Mouse (Mus musculus): ENCODE measurements at regions not wholly inside any gene's neighbourhood (a gene's known extent, or its start where the extent isn't known, plus 50 kb on each side); places are given as distances from the start of the nearest gene placed in this dataset.

DNA sequence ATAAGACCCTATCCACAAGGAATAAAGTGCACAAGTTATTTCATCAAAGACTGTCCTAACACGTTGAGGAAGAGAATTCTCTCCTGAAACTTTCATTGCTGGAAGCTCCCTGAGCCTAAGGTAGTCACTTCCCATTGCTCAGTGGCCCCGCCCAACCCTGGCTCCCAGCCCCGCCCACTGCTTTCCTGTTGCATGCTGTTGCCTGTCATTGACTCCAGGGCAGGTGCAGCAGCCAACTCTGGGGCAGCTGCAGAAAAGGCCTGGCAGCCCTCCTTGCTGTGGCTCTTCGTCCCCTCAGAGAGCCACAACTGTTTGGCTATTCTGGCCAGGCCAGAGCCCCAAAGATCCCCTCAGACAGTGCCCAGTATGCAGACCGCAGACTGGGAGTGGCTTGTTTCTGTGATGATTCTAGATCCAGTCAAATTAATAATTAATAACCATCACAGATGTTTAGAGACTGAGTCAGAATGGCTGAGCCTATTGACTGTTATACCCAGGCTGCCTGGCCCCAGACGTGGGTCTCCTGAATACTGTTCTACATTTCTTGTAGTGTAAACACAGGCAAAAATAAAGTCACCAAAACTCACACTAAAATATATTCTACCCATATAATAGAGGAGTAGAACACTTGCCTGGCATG lies 61.8 kb upstream of the Arl4c start:
- TF ChIP-seq MAX (IDR thresholded peaks at IDR 0.05), result no peak
- no peak for TF ChIP-seq CTCF (IDR thresholded peaks at IDR 0.05; ENCODE audit: control insufficient read depth, insufficient read depth, insufficient read length)
- no peak for TF ChIP-seq USF1 (IDR thresholded peaks at IDR 0.05; ENCODE audit: low read depth)
- TF ChIP-seq MYOG (IDR thresholded peaks at IDR 0.05; ENCODE audit: control insufficient read depth, extremely low read depth, insufficient read length), result no peak

Data from C2C12 (cell line).